Mouse (Mus musculus): Measurements from ENCODE around the gene Btnl9.
"Not testable (repeated sequence)": the region's sequence is repeated elsewhere in the genome, so short reads cannot be mapped to it uniquely, and the experiment has no call there.

Btnl9 gene

DNA sequence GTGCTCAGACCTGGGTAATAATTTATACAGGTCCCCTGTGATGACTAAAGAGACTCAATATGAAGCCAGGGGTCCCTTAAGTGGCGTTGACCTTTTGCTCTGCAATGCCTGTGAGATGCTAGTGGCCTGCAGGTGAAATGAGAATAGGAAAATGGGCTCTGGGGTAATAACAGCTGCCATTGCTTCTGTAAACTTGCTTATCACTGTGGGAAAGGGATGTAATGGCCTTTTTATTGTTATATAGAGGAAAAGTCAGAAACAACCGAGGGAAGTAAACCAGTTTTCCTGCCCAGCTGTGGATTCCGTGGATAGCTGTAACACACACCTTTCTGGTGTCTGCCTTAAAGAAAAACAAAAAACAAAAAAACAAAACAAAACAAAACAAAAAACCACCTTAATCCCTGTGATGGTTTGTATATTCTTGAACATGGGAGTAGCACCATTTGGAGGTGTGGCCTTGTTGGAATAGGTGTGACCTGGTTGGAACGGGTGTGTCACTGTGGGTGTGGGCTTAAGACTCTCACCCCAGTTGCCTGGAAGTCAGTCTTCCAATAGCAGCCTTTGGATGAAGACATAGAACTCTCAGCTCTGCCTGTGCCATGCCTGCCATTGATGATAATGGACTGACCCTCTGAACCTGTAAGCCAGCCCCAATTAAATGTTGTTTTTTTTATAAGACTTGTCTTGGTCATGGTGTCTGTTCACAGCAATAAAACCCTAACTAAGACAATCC is 10.7 kb downstream of the Btnl9 start:
- not testable (repeated sequence) for DNase-seq (ENCODE audit: low spot score)

- DNase-seq (ENCODE audit: low spot score) = peak; percentile 34
These were observed 11.6 kb downstream of the Btnl9 start for GRCm38 (mm10) chr11:49175345-49175744.

DNA sequence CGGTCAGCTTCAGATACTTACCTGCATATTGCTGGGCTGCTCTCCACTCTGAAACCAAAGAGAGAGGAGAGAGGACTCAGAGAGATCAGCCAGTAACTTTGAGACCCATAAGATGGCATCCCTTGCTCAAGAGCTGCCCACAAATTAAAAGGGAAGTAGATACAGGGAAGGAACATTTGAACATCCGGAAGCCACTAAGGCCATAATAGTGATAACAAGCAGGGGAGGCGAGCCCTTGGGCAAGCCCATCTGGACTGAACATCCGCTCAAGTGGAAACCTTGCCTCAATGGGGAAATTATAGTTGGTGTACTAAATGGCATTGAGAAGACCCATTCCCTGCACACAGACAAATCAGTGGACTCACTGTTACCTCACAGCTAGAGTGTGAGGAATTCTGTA is 16.4 kb downstream of the Btnl9 start:
- no peak for DNase-seq (ENCODE audit: low spot score)

- no peak for DNase-seq (ENCODE audit: low spot score)
These were observed 17.9 kb downstream of the Btnl9 start for GRCm38 (mm10) chr11:49168839-49169611.

DNA sequence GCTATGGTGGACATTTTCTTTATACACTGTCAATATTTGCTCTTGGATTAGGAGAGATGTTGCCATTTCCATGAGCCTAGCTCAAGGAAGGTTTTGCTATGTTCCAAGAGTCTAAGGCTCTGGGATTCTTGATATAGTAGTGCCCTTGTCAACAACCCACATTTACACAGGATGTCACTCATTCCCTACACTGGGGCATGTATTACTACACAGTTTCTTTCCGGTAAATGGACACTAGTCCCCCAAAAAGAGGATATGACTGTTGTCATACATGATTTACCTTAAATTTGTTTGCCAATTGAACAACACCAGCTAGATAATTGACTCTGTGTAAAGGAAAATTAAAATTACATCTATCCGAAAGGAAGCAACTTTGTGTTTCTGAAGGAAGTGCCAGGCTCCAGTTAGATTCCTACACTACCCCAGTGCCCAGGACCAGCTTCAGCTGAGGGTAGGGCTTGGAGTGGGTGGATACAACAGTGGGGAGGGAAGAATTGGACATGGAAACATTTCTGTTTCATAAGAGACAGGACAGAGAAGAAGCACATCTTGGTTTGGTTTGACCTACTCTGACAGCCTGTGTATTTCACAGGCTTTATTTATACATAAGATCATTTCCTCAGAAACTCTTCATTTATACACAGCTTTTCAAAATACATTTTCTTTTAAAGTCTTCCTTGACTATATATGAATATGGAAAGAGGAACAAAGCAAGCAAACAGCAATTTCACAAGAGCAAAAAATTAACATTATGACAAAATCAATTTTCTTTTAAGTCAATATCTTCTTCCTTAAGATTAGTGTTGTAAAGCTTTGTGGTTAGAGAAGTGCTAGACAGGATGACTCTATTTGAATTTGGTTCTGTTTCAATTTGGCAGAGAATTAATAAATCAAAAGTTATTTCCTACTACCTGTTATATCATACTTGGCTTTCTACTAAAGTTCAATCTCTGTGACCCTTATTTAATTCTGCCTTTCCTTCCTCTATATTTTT is 29.8 kb downstream of the Btnl9 start:
- no peak for DNase-seq (ENCODE audit: low spot score)

GRCm38 (mm10) chr11:49154077-49154476 is 32.9 kb downstream of the Btnl9 start, which contains the start of gene Olfr1394:
Gene Olfr1394, plus strand, starts transcription at chr11:49154377.
- DNase-seq (ENCODE audit: low spot score) = no peak

DNA sequence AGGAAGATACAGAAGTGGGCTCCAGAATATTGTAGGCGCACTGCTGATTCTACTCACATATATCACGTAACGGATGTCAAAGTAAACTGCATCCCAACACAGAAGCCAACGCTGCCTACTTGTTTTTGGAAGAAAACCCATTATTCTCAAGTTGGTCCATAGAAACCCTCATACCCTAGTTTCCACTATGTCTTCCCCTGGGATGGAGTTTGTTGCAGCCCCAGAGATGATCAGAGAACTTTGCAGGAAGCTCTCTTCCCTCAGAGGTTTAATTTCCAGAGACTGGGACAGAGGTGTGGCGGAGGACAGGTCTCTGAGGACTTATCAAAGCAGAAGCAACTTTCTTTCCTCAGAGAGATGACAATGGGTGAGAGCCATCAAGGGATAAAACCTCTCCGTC is 45.0 kb downstream of the Btnl9 start, which contains the start of gene Olfr1395:
Gene Olfr1395 (plus strand): TSS at position 301 of the 400 bp plus-strand sequence.
- no peak for DNase-seq (ENCODE audit: low spot score)

DNA sequence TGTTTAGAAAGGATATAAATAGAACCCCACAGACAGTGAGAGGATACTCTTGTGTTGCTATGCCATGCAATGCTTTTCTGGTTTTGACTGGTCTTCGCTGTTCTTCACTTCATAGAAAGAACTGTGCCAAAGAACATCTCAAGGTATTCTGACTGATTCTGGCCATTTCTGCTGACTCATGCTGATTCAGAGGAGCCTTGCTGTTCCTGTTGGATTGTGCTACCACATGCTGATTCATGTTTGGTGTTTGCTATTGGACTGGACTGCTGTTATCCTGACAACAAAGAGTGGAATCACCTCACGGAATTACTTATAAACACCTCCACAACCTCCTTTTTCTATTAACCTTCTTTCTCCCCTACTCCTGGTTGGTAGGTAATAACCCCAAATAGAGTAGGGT is 62.8 kb downstream of the Btnl9 start:
- no peak for DNase-seq (ENCODE audit: low spot score)

GRCm38 (mm10) chr11:49119635-49120034 is 67.3 kb downstream of the Btnl9 start:
- DNase-seq (ENCODE audit: low spot score) = no peak

All from T-cell, adult 2 months (primary cell).